Mouse (Mus musculus): ENCODE measurements around the gene Prkce. TPM values are rescaled to one million over a fixed set of nuclear protein-coding genes. Genes with fewer than 3 reads are reported as not detected.

Prkce gene
- total RNA-seq, 2 experiments from 2014 or later: 31.1 to 32.5 TPM

GRCm38 (mm10) chr17:86523843-86524242 is 356.3 kb downstream of the Prkce start:
- DNase-seq: no peak
- intact Hi-C loops (cut with DNase I): no loop called here

- intact Hi-C loops (cut with DNase I): no loop called here
- DNase-seq: no peak
Observed at GRCm38 (mm10) chr17:86525075-86525474, 357.5 kb downstream of the Prkce start.

GRCm38 (mm10) chr17:86526016-86526415 is 358.4 kb downstream of the Prkce start:
- intact Hi-C loops (cut with DNase I): no loop called here

GRCm38 (mm10) chr17:86527298-86527697 is 359.7 kb downstream of the Prkce start:
- DNase-seq: no peak
- intact Hi-C loops (cut with DNase I): no loop called here

More at GRCm38 (mm10) chr17:86526016-86526415, 358.4 kb downstream of the Prkce start:
- DNase-seq: no peak

GRCm38 (mm10) chr17:86529003-86529402 is 361.4 kb downstream of the Prkce start:
- no peak for DNase-seq
- intact Hi-C loops (cut with DNase I): no loop called here

- no peak for DNase-seq
- intact Hi-C loops (cut with DNase I): no loop called here
Observed at GRCm38 (mm10) chr17:86529411-86529810, 361.8 kb downstream of the Prkce start.

- intact Hi-C loops (cut with DNase I): loop anchor here (2.0 kb wide), 1 partner anchor 374 kb away; no protein-coding TSS in a partner anchor
- no peak for DNase-seq
Observed at GRCm38 (mm10) chr17:86531231-86531630, 363.6 kb downstream of the Prkce start.

- no peak for DNase-seq
- intact Hi-C loops (cut with DNase I): no loop called here
Observed at GRCm38 (mm10) chr17:86532783-86533548, 365.4 kb downstream of the Prkce start.

GRCm38 (mm10) chr17:86533549-86533851 is 365.9 kb downstream of the Prkce start:
- DNase-seq: no peak
- intact Hi-C loops (cut with DNase I): no loop called here

- peak; percentile 23 to 40 for DNase-seq
- intact Hi-C loops (cut with DNase I): loop anchor here (2.0 to 5.0 kb wide), 2 partner anchors 82 to 268 kb away; no protein-coding TSS in a partner anchor
Observed at GRCm38 (mm10) chr17:86535096-86535495, 367.5 kb downstream of the Prkce start.

- intact Hi-C loops (cut with DNase I): loop anchor here (1.0 to 5.0 kb wide), 4 partner anchors 81 to 370 kb away; partner anchors contain the start of gene Epas1
- peak; percentile 92 to 94 for DNase-seq
Observed at GRCm38 (mm10) chr17:86535827-86536656, 368.5 kb downstream of the Prkce start.

- DNase-seq: peak in 1 of 2 experiments; percentile 17
- intact Hi-C loops (cut with DNase I): loop anchor here (5.0 kb wide), 2 partner anchors 47 to 77 kb away; no protein-coding TSS in a partner anchor
Observed at GRCm38 (mm10) chr17:86539881-86540430, 372.4 kb downstream of the Prkce start.

GRCm38 (mm10) chr17:86546529-86546928 is 378.9 kb downstream of the Prkce start:
- no peak for DNase-seq
- intact Hi-C loops (cut with DNase I): no loop called here

GRCm38 (mm10) chr17:86549128-86549527 is 381.5 kb downstream of the Prkce start:
- DNase-seq: no peak

GRCm38 (mm10) chr17:86551561-86551960 is 384.0 kb downstream of the Prkce start:
- intact Hi-C loops (cut with DNase I): no loop called here

More at GRCm38 (mm10) chr17:86549128-86549527, 381.5 kb downstream of the Prkce start:
- intact Hi-C loops (cut with DNase I): no loop called here

GRCm38 (mm10) chr17:86551995-86552394 is 384.4 kb downstream of the Prkce start:
- DNase-seq: no peak
- intact Hi-C loops (cut with DNase I): no loop called here

More at GRCm38 (mm10) chr17:86551561-86551960, 384.0 kb downstream of the Prkce start:
- DNase-seq: no peak

GRCm38 (mm10) chr17:86559206-86559891 is 391.8 kb downstream of the Prkce start:
- DNase-seq: peak in 1 of 2 experiments; percentile 19
- intact Hi-C loops (cut with DNase I): no loop called here

- intact Hi-C loops (cut with DNase I): no loop called here
- DNase-seq: no peak
Observed at GRCm38 (mm10) chr17:86560499-86560898, 392.9 kb downstream of the Prkce start.

- no peak for DNase-seq
- intact Hi-C loops (cut with DNase I): no loop called here
Observed at GRCm38 (mm10) chr17:86570491-86570890, 402.9 kb downstream of the Prkce start.

GRCm38 (mm10) chr17:86571266-86571665 is 403.7 kb downstream of the Prkce start:
- no peak for DNase-seq

More at GRCm38 (mm10) chr17:86571266-86571665, 403.7 kb downstream of the Prkce start:
- intact Hi-C loops (cut with DNase I): no loop called here
